Mouse (Mus musculus) kidney, adult 2 months (tissue): Measurements from ENCODE around the gene 4930404H24Rik.

Experiments
- CTCF ChIP-seq: fragments of 200-500 bp; conservative IDR thresholded peaks from 2 replicates; pipeline ENCODE4 v1.5.1; 2011; ENCODE audit warnings: low read depth, mild to moderate bottlenecking, control low read depth, low read length, moderate library complexity, mixed read lengths; ENCODE audit not compliant: insufficient read depth, insufficient read length
- POLR2A ChIP-seq: fragments of 200-500 bp; IDR thresholded peaks from one replicate; pipeline ENCODE4 v1.6.1; 2011; ENCODE audit warnings: low read depth, low read length, control low read depth

DNA sequence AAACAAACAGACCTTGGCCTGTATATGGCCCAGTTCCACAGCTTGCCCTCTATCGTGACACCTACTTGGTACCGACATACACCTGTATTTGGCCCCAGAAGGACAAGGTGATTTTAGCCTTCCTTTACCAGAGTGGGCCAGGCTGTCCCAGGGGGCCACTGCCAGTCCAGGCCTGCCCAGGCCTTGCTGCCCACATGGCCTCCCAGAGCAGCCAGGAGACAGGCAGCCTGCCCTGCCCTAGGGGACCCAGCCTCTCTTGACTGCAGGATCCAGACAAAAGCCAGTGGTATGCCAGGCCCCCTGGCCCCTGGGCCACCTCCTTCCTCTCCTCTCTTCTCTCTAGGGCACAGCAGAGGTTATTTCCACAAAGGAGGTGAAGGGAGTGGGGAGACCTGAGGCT, 15.4 kb downstream of the 4930404H24Rik start:
- TF ChIP-seq CTCF (no peak), POLR2A (no peak)
